Comparison of ENCODE assay signal across 8 mouse cellular contexts in the genomic region with DNA sequence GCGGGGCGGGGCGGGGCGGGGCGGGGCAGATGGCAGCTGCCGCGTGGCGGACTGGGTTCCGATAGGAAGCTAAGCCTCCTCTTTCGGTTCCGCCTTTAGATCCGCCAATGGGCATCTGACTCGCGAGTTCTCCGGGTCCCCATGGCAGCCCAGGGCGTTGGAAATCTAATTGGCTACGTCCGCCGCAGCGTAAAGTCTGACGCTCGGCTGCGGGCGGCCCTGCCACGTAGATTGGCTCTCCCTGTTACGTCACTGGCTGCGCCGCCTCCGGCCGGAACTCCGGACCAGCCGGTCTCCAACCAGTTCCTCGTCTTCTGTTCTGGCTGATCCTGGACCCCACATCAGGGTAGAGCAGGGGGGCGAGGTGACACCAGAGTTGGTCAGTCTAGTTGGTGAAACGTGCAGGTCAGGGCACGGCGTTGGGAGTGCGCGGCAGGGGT. TPM values are rescaled to one million over a fixed set of nuclear protein-coding genes. Genes with fewer than 3 reads are reported as not detected.
A peak's percentile ranks its signal among the peaks of the same experiment; 100 is the strongest.
DNase-seq lines count a peak whose midpoint lies in the region; ATAC-seq lines count a peak whose summit lies in the region.

Gmppb (plus strand) TSS at position 227 of the 440 bp plus-strand sequence.

- no peaks in the 10 kb centered on the region for H3K27me3 ChIP-seq in lung, embryonic 16.5 days (ENCODE audit: control insufficient read depth, insufficient read depth, low read depth, low read length)

- peak within 1 kb of the TSS; percentile 85 for H3K4me3 ChIP-seq in lung, embryonic 16.5 days (ENCODE audit: low read length)

- peak; percentile 88 for ATAC-seq in hematopoietic stem cell, adult 5-6 weeks (replicated peaks in 1 of 2; ENCODE audit: insufficient read depth in 1 of 2, low FRiP score in 2 of 2, low TSS enrichment in 1 of 2, low read depth in 1 of 2, poor library complexity in 2 of 2, severe bottlenecking in 2 of 2)
- ATAC-seq in lung, embryonic 16.5 days (ENCODE audit: low read depth) = peak; percentile 94

- H3K27ac ChIP-seq in lung, embryonic 16.5 days (ENCODE audit: low read length) = peak within 1 kb of the TSS; percentile 77

- no peaks in the 10 kb centered on the region for H3K9me3 ChIP-seq in lung, embryonic 16.5 days (ENCODE audit: control insufficient read depth, low read length)

- 0% methylated on average over 31 of the region's 39 CpGs for WGBS in lung, embryonic 16.5 days

- H3K4me1 ChIP-seq in lung, embryonic 16.5 days (replicated peaks; ENCODE audit: control insufficient read depth, insufficient read depth, low read length) = peaks cover 32% of the 10 kb centered on the region

- peak; percentile 96 for DNase-seq in MEL-GATA-1-ER (ENCODE audit: extremely low read depth, low read depth)
- peak; percentile 92 for DNase-seq in cerebellum, adult 8-10 months
- peak; percentile 96 for DNase-seq in forelimb bud, embryonic 11.5 days (ENCODE audit: low read depth, low spot score)
- DNase-seq in layer of hippocampus, adult 9-10 months (ENCODE audit: low spot score) = peak; percentile 91
- peak; percentile 85 for DNase-seq in ovary, postnatal 10 days (ENCODE audit: low spot score)
- DNase-seq in thymus, postnatal 10 days (ENCODE audit: low spot score in 2 of 2) = peak; percentile 87 to 89

- peaks cover 27% of the 10 kb centered on the region for H3K36me3 ChIP-seq in lung, embryonic 16.5 days (ENCODE audit: control insufficient read depth, insufficient read depth, low read length)

- H3K4me2 ChIP-seq in lung, embryonic 16.5 days (ENCODE audit: low read depth, low read length) = peak within 1 kb of the TSS; percentile 97

- H3K9ac ChIP-seq in lung, embryonic 16.5 days (ENCODE audit: low read length) = peak within 1 kb of the TSS; percentile 85

RNA-seq across cellular contexts. Expression of gene Gmppb, which starts in this region (rescaled TPM):
- 10.8 and 16.2 TPM in 2 replicates for total RNA-seq in hematopoietic stem cell, adult 5-6 weeks (2017)
- 25.6 and 26.5 TPM in 2 replicates for polyA plus RNA-seq in lung, embryonic 16.5 days (2015; fragmentation: Nextera tagmentation; extraction: Ambion mirVana)

Comparison
In these comparisons a context has a peak if more than half of its experiments do, and no peak if none do; other contexts are left out.
1. Peak in every context shown above with its lines: DNase-seq, ATAC-seq, H3K4me3 ChIP-seq and H3K27ac ChIP-seq.